Mouse (Mus musculus): ENCODE data around the gene Entpd2. TPM values are rescaled to one million over a fixed set of nuclear protein-coding genes. Genes with fewer than 3 reads are reported as not detected.
A peak's percentile ranks its signal among the peaks of the same experiment; 100 is the strongest.

The Entpd2 gene
- polyA plus RNA-seq, 1 experiment from 2014 or later: not detected

DNA sequence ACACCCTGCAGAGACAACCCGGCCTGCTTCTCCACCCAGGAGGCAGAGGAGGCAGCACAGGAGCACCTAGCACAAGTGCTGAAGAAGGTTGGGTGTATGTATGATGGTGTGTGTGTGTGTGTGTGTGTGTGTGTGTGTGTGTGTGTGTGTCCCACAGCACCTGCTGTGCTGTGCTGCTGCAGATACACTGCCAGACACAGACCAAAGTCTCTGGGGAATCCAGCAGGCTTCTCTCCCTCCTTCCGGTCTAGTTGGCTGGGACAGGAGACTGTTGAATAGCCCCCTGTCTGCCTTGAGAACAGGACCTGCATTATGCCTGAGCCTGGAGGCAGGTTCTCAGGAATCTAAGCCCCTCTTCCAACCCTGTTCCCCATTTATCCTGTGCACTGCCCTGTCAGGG lies 22.2 kb upstream of the Entpd2 start:
- 49% methylated on average over 2 of the region's 2 CpGs for WGBS

DNA sequence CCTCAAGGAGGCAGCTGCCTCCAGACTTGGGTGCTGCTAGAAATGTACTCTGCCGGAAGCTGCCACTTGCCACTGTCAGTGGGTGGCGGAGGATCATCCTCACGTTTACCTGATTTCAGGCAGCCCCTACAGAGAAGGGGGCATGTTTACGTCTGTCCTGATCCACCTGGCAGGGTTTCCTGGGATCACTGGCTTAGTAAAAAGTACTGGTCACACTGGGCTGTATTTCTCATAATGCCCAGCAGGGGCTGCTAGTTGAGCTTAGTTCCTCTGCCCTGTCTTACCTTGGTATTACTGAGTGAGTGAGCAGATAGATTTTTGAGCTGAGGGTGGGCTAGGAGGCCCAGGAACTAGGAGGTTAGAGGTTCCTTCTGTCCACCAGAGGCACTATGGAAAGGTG lies 19.1 kb upstream of the Entpd2 start:
- Histone ChIP-seq H3K27ac (replicated peaks; ENCODE audit: low read depth, low read length) (no peak overlapping the region), H3K36me3 (ENCODE audit: control insufficient read depth, insufficient read depth, low read length) (peaks cover 18% of the 10 kb centered on the region), H3K9me3 (ENCODE audit: control insufficient read depth, low read length) (no peaks in the 10 kb centered on the region), H3K4me3 (ENCODE audit: low read depth, low read length) (no peak overlapping the region), H3K4me2 (ENCODE audit: low read depth, severe bottlenecking) (no peak overlapping the region), H3K4me1 (ENCODE audit: control insufficient read depth, insufficient read depth, low read length) (peaks cover 18% of the 10 kb centered on the region), H3K27me3 (ENCODE audit: control insufficient read depth, insufficient read depth, low read length) (no peaks in the 10 kb centered on the region), H3K9ac (ENCODE audit: low read length) (no peak overlapping the region)
- peak; percentile 42 for DNase-seq (ENCODE audit: low spot score)
- WGBS: 66% methylated on average over 4 of the region's 4 CpGs
- no peak for ATAC-seq (ENCODE audit: insufficient number of reproducible peaks, low FRiP score, low TSS enrichment, low read depth)

More for the DNA sequence above, 22.2 kb upstream of the Entpd2 start:
- Histone ChIP-seq H3K4me3 (ENCODE audit: low read depth, low read length) (peak overlapping the region; percentile 72), H3K27ac (replicated peaks; ENCODE audit: low read depth, low read length) (no peak overlapping the region), H3K36me3 (ENCODE audit: control insufficient read depth, insufficient read depth, low read length) (peaks cover 18% of the 10 kb centered on the region), H3K9me3 (ENCODE audit: control insufficient read depth, low read length) (no peaks in the 10 kb centered on the region), H3K4me1 (ENCODE audit: control insufficient read depth, insufficient read depth, low read length) (peaks cover 21% of the 10 kb centered on the region), H3K27me3 (ENCODE audit: control insufficient read depth, insufficient read depth, low read length) (no peaks in the 10 kb centered on the region), H3K9ac (ENCODE audit: low read length) (peak overlapping the region; percentile 77), H3K4me2 (ENCODE audit: low read depth, severe bottlenecking) (peak overlapping the region; percentile 93)
- ATAC-seq (ENCODE audit: insufficient number of reproducible peaks, low FRiP score, low TSS enrichment, low read depth) (no peak), DNase-seq (ENCODE audit: low spot score) (no peak)

DNA sequence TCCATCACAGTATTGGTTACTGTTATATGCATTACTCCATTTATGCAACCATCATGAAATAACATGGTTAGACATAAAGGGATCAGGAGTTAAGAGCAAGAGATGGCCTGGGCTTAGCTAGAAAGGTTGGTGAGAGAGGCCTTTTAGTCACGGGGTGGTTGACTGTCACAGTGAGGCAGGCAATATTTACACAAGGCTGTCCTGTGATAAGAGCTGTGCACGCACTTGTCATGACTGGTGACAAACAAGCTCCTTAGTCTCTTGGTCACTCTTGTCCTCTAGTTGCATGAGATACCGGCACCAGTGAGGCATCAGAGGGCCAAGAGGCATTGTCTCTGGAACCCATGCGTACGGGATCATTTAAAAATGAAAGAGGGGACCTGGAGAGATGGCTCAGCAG lies 11.2 kb upstream of the Entpd2 start:
- Histone ChIP-seq H3K4me1 (ENCODE audit: control insufficient read depth, insufficient read depth, low read length) (no peaks in the 10 kb centered on the region), H3K36me3 (ENCODE audit: control insufficient read depth, insufficient read depth, low read length) (no peaks in the 10 kb centered on the region), H3K9ac (ENCODE audit: low read length) (no peak overlapping the region), H3K27ac (replicated peaks; ENCODE audit: low read depth, low read length) (no peak overlapping the region), H3K27me3 (ENCODE audit: control insufficient read depth, insufficient read depth, low read length) (no peaks in the 10 kb centered on the region), H3K9me3 (ENCODE audit: control insufficient read depth, low read length) (no peaks in the 10 kb centered on the region), H3K4me3 (ENCODE audit: low read depth, low read length) (no peak overlapping the region), H3K4me2 (ENCODE audit: low read depth, severe bottlenecking) (no peak overlapping the region)
- 82% methylated on average over 5 of the region's 5 CpGs for WGBS
- ATAC-seq (ENCODE audit: insufficient number of reproducible peaks, low FRiP score, low TSS enrichment, low read depth) (no peak), DNase-seq (ENCODE audit: low spot score) (no peak)

DNA sequence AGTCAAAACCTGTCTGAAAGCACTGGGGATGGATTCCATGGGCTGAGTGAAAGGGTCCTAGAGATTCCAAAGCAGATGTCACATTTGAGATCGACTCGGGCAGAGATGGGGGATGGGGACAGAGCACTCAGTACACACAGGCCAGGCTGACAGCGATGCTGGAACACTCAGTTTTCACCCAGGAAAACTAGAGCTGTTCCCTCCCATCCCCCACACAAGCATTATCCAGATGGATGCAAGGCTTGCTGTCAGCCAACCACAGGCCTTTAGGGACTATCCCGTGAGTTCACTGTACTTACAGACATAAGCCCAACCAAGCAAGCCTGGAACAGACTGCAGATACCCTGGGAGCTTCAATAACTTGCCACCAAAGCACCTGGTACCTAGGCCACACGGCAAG lies 4.4 kb upstream of the Entpd2 start:
- no peak overlapping the region for H3K4me3 ChIP-seq (ENCODE audit: low read depth, low read length)
- no peak overlapping the region for H3K9ac ChIP-seq (ENCODE audit: low read length)
- DNase-seq (ENCODE audit: low spot score) (no peak), ATAC-seq (ENCODE audit: insufficient number of reproducible peaks, low FRiP score, low TSS enrichment, low read depth) (no peak)
- H3K9me3 ChIP-seq (ENCODE audit: control insufficient read depth, low read length): no peaks in the 10 kb centered on the region
- no peaks in the 10 kb centered on the region; the same call in 1 of the 2 replicates for H3K4me1 ChIP-seq (ENCODE audit: control insufficient read depth, insufficient read depth, low read length)
- 77% methylated on average over 5 of the region's 5 CpGs for WGBS
- H3K27me3 ChIP-seq (ENCODE audit: control insufficient read depth, insufficient read depth, low read length): peaks cover 24% of the 10 kb centered on the region
- no peak overlapping the region for H3K27ac ChIP-seq (replicated peaks; ENCODE audit: low read depth, low read length)
- no peak overlapping the region for H3K4me2 ChIP-seq (ENCODE audit: low read depth, severe bottlenecking)
- H3K36me3 ChIP-seq (ENCODE audit: control insufficient read depth, insufficient read depth, low read length): no peaks in the 10 kb centered on the region

DNA sequence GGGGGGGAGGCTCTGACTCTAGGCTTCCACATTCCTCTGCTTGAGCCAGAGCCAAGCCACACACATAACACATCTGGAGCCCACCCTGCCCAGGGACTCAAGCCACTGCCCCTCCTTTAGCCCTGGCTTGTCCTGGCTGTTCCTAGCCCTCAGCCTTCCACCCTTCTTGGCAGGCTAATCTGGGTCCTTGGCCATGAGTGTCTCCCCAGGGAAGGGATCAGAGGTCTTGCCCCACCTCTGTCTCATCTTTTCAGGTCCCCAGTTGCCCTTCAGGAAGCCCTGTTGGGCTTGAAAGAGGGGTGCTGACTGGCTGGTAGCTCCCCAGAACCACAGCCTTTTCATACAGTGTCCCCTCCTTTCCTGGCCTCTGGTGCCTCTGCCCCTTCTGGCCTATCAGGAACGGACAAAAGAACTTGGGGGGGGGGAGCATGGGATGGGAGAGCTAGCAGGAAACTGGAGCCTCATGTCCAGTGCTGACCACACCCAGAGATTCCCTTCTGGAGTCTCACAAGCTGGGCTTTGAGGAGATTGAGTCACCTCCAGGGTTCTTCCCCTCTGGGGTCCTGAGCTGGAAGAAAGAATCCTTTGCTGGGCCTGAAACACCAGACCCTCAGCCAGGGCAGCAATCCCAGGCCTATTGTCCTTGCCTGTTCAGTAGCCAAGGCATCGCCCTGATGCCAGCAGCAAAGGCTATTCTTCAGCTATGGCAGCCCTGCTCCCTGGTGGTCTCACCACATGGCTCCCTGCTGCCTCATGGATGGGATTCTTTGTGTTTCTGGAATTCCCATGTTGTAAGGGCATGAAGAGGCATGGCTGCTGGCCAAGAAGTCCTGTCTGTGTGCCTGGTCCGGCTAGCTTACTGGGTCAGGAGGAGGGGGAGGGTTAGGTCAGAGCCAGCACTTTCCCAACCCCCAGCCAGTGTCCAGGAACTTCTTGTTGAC lies 1.1 kb upstream of the Entpd2 start:
- no peak overlapping the region for H3K4me3 ChIP-seq (ENCODE audit: low read depth, low read length)
- no peaks in the 10 kb centered on the region; the same call in 1 of the 2 replicates for H3K4me1 ChIP-seq (ENCODE audit: control insufficient read depth, insufficient read depth, low read length)
- no peak overlapping the region for H3K9ac ChIP-seq (ENCODE audit: low read length)
- no peak overlapping the region for H3K27ac ChIP-seq (replicated peaks; ENCODE audit: low read depth, low read length)
- no peak for DNase-seq (ENCODE audit: low spot score)
- H3K36me3 ChIP-seq (ENCODE audit: control insufficient read depth, insufficient read depth, low read length): no peaks in the 10 kb centered on the region
- H3K4me2 ChIP-seq (ENCODE audit: low read depth, severe bottlenecking): no peak overlapping the region
- peaks cover 45% of the 10 kb centered on the region for H3K27me3 ChIP-seq (ENCODE audit: control insufficient read depth, insufficient read depth, low read length)
- no peaks in the 10 kb centered on the region for H3K9me3 ChIP-seq (ENCODE audit: control insufficient read depth, low read length)
- WGBS: 53% methylated on average over 3 of the region's 3 CpGs
- ATAC-seq (ENCODE audit: insufficient number of reproducible peaks, low FRiP score, low TSS enrichment, low read depth): no peak

DNA sequence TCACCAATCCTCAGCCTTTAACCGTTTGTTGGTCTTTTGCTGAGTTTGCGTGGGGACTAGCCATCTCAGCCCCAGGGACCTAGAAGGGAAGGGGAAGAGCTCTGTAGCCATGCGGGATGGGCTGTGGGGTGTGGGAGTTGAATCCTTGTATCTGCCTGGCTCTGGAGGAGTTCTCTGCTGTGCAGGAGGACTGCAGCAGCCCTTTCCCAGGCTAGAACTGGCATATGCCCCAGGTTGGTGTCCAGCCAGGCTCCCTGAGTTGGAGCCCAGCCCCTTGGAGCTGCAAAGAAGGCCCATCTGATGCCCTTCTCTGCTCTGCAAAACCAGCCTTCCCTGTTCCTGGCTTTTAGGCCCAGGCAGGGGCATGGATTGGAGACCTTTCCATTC lies 916 bp downstream of the Entpd2 start:
- WGBS: 38% methylated on average over 3 of the region's 3 CpGs
- no peak for ATAC-seq (ENCODE audit: insufficient number of reproducible peaks, low FRiP score, low TSS enrichment, low read depth)
- no peak overlapping the region for H3K4me3 ChIP-seq (ENCODE audit: low read depth, low read length)
- H3K36me3 ChIP-seq (ENCODE audit: control insufficient read depth, insufficient read depth, low read length): no peaks in the 10 kb centered on the region
- H3K27ac ChIP-seq (replicated peaks; ENCODE audit: low read depth, low read length): no peak overlapping the region
- no peak overlapping the region for H3K9ac ChIP-seq (ENCODE audit: low read length)
- peaks cover 62% of the 10 kb centered on the region for H3K27me3 ChIP-seq (ENCODE audit: control insufficient read depth, insufficient read depth, low read length)
- H3K9me3 ChIP-seq (ENCODE audit: control insufficient read depth, low read length): no peaks in the 10 kb centered on the region
- DNase-seq (ENCODE audit: low spot score): no peak
- no peak overlapping the region for H3K4me2 ChIP-seq (ENCODE audit: low read depth, severe bottlenecking)
- no peaks in the 10 kb centered on the region; the same call in 1 of the 2 replicates for H3K4me1 ChIP-seq (ENCODE audit: control insufficient read depth, insufficient read depth, low read length)

DNA sequence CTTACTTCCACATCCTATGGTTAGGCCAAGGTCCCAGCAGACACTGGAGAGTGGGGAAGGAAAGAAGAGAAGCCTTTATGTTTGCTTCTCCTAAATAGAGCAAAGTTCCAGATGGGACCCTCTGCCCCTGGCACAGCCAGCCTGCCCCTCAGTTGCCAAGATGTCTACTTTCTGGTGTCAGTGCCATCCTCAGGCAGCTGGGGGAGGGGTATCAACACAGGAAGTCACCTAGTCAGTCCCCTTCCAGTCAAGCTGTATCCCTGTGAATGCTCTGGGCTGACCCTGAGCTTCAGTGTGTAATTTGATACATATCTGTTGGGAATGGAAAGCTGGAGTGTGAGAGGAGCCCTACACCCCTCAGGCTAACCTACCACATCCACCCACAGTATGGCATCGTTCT lies 1.3 kb downstream of the Entpd2 start:
- peaks cover 67% of the 10 kb centered on the region for H3K27me3 ChIP-seq (ENCODE audit: control insufficient read depth, insufficient read depth, low read length)
- H3K27ac ChIP-seq (replicated peaks; ENCODE audit: low read depth, low read length): no peak overlapping the region
- H3K9me3 ChIP-seq (ENCODE audit: control insufficient read depth, low read length): no peaks in the 10 kb centered on the region
- H3K4me3 ChIP-seq (ENCODE audit: low read depth, low read length): no peak overlapping the region
- no peaks in the 10 kb centered on the region; the same call in 1 of the 2 replicates for H3K4me1 ChIP-seq (ENCODE audit: control insufficient read depth, insufficient read depth, low read length)
- H3K36me3 ChIP-seq (ENCODE audit: control insufficient read depth, insufficient read depth, low read length): no peaks in the 10 kb centered on the region
- whole genome bisulfite sequencing: 40% methylated on average over 1 of the region's 1 CpGs
- H3K9ac ChIP-seq (ENCODE audit: low read length): no peak overlapping the region
- no peak overlapping the region for H3K4me2 ChIP-seq (ENCODE audit: low read depth, severe bottlenecking)
- ATAC-seq (ENCODE audit: insufficient number of reproducible peaks, low FRiP score, low TSS enrichment, low read depth) (no peak), DNase-seq (ENCODE audit: low spot score) (no peak)

DNA sequence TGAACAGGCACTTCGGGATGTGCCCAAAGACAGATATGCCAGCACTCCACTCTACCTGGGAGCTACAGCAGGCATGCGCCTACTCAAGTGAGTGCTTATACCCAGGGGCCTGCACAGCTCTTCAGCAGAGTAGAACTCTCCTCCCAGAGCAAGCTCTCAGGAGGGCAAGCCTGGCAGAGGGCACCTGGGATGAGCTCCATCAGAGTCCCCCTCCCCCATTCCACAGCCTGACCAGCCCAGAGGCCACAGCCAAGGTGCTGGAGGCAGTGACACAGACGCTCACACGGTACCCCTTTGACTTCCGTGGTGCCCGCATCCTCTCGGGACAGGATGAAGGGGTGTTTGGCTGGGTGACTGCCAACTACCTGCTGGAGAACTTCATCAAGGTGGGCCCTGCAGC lies 2.4 kb downstream of the Entpd2 start:
- H3K27me3 ChIP-seq (ENCODE audit: control insufficient read depth, insufficient read depth, low read length): peaks cover 77% of the 10 kb centered on the region
- DNase-seq (ENCODE audit: low spot score) (no peak), ATAC-seq (ENCODE audit: insufficient number of reproducible peaks, low FRiP score, low TSS enrichment, low read depth) (no peak)
- no peak overlapping the region for H3K27ac ChIP-seq (replicated peaks; ENCODE audit: low read depth, low read length)
- no peak overlapping the region for H3K4me3 ChIP-seq (ENCODE audit: low read depth, low read length)
- H3K9ac ChIP-seq (ENCODE audit: low read length): no peak overlapping the region
- H3K4me1 ChIP-seq (ENCODE audit: control insufficient read depth, insufficient read depth, low read length): peaks cover 2% of the 10 kb centered on the region
- H3K36me3 ChIP-seq (ENCODE audit: control insufficient read depth, insufficient read depth, low read length): no peaks in the 10 kb centered on the region
- no peaks in the 10 kb centered on the region for H3K9me3 ChIP-seq (ENCODE audit: control insufficient read depth, low read length)
- H3K4me2 ChIP-seq (ENCODE audit: low read depth, severe bottlenecking): no peak overlapping the region
- WGBS: 88% methylated on average over 7 of the region's 7 CpGs
